Mouse (Mus musculus) c-Kit-negative CD71-positive TER-119-positive erythroid progenitor cells, embryonic 14.5 days (primary cell): ENCODE results near the gene Dpf3.

Experiments used
- DNase-seq: peaks from one replicate; pipeline ENCODE4 v3.0.0-alpha.2; 2013; ENCODE audit warnings: low read depth, low spot score

Dpf3 gene

GRCm38 (mm10) chr12:83213879-83214341 lies 273.6 kb downstream of the Dpf3 start:
- DNase-seq, result no peak

DNA sequence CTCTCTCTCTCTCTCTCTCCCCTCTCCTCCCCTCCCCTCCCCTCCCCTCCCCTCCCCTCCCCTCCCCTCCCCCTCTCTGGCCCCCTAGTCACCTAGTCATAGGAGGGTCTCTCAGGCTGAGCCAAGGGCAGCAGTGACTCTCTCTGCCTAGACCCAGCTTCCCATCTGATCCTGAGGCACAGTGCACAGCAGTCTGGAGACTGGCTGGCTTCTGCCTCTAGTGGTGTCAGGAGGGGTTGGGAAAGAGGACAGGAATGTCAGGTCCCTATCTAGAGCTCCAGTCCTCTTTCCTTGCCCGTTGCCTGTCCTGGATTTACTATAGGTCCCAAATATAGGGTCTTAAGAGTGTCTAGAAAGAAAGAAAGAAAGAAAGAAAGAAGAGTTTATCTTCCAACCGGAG lies 275.5 kb downstream of the Dpf3 start:
- DNase-seq, result no peak

GRCm38 (mm10) chr12:83211146-83211822 lies 276.2 kb downstream of the Dpf3 start:
- no peak for DNase-seq

DNA sequence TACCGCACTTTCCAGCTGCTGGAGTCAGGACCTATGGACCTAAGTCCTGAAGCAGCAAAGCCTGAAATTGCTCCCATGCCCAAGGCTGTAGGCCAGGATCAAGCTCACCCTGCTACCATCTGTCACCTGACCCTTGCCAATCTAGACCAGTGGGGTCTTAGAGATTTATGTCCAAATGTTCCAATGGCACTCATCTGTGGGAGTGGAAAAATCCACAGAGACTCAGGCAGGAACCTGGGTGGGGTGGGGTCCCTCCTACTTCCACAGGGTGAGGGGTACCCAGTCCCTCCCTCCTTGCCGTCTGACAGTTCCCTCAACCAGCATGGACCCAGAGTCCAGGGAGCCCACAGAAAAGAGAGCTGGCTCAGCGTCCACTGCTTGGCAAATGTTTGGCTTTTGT lies 276.8 kb downstream of the Dpf3 start:
- no peak for DNase-seq

DNA sequence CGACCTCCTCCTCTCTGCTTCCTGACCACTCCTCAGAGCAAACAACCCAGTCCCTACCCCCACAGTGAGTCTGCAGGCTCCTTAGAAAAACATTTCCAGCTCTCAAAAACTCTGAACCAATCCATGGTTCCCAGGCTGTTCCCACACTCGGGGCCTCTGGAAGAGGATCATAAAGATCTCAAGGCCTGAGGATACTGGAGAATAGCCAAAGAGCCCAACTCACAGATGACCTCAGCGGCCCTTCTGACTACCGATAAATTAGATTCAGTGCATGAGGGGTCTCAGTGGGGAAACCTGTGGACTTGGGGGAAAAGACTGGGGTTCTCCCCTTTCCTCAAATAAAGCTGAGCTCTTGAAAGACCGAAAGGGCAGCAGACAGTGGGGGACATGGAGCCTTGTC lies 277.2 kb downstream of the Dpf3 start:
- DNase-seq, result no peak

GRCm38 (mm10) chr12:83209461-83209860 lies 278.1 kb downstream of the Dpf3 start:
- DNase-seq, result no peak

- no peak for DNase-seq
These were observed 278.7 kb downstream of the Dpf3 start for GRCm38 (mm10) chr12:83208841-83209240.

GRCm38 (mm10) chr12:83208011-83208410 lies 279.5 kb downstream of the Dpf3 start:
- no peak for DNase-seq

- no peak for DNase-seq
These were observed 280.0 kb downstream of the Dpf3 start for GRCm38 (mm10) chr12:83207481-83207880.

GRCm38 (mm10) chr12:83206866-83207265 lies 280.6 kb downstream of the Dpf3 start:
- DNase-seq, result no peak

- no peak for DNase-seq
These were observed 283.2 kb downstream of the Dpf3 start for GRCm38 (mm10) chr12:83204361-83204760.

- no peak for DNase-seq
These were observed 285.8 kb downstream of the Dpf3 start for GRCm38 (mm10) chr12:83201674-83202073.

DNA sequence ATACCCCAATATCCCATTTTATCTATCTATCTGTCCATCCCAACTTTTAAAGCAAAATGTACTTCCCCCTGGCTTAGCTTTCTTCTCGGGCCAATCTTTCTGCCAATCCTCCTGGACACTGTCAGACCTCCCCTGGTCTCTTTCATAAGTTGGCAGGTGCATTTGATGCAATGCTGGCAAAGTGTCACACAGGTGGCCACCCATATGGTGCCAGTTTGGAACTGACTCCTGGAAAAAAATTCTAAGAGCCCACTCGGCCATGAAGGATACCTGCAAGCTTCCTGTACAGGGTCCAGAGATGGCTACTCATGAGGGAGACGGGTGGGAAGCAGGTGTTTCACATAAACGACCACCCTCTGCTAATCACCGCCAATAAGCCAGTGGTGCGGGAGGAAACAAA lies 307.0 kb downstream of the Dpf3 start:
- DNase-seq, result no peak

- DNase-seq, result no peak
These were observed 307.7 kb downstream of the Dpf3 start for GRCm38 (mm10) chr12:83179860-83180259.

- no peak for DNase-seq
These were observed 308.7 kb downstream of the Dpf3 start for GRCm38 (mm10) chr12:83178770-83179169.

DNA sequence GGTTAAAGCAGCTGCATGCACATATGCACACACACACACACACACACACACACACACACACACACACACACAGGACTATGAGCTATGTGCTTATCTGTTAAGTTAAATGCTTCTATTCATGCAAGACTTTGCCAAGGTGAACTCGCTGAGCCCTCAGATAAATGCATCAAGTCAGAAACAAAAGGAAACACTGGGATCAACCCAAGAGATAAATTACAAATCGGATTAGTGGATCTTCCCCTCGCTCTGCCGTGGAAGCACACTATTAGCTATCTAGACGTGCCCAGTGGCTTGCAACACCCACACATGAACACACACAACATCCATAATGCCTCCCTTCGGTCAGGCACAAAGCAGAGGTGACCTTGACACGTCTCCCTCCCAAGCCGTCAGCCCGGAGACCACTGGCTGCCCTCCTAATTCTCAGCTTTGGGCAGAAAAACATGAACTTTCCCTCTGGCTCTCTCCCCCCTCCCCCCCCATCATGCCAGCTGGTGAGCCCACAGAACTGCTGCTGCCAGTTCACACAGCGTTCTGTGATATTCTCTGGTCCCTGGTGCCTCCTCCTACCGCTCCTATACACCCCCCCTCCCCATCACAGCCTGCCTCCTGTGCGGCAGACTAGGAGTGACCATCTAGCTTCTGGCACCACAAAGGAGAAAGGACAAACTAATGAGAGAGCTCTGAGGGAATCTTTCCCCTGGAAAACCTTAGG lies 317.9 kb downstream of the Dpf3 start:
- no peak for DNase-seq

DNA sequence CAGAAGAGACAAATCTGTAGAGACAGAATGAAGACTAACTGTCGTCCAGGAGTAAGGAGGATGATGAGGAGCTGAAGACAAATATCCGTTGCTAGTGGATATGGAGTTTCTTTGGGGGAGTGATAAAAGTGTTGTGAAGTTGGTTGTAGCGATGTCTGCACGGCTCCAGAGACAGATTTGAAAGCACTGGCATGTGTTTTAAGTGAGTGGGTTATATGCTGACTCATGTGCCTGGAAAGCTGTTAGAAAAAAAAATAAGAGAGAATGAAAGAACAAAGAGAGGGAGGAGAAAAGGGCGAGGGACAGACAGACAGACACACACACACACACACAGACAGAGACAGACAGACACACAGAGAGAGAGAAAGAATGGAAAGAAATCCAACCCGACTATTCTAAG lies 319.2 kb downstream of the Dpf3 start:
- DNase-seq, result no peak

GRCm38 (mm10) chr12:83165058-83165457 lies 322.5 kb downstream of the Dpf3 start:
- no peak for DNase-seq
